Mouse (Mus musculus): ENCODE results near the gene Sytl1. TPM values are rescaled to one million over a fixed set of nuclear protein-coding genes. Genes with fewer than 3 reads are reported as not detected.

Gene Sytl1
- polyA plus RNA-seq, 1 experiment from 2014 or later: 1.6 TPM

DNA sequence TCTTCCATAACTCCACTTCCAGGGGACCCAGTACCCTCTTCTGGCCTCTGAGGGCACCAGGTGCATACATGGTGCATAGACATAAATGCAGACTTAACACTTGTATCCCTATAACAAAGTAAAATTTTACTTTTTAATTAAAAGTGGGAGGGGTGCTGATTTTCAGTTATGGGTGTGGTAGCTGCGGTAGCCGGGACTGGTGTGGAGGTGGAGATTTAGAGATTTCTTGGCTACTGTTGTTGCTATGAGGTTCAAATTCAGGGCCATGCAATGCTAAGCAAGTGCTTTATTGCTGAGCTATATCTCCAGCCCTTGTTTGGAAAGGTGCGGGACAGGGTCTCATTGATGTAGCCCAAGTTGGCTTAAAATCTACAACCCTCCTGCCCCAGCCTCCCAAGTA lies 44.2 kb downstream of the Sytl1 start:
- WGBS: 95% methylated on average over 3 of the region's 3 CpGs

DNA sequence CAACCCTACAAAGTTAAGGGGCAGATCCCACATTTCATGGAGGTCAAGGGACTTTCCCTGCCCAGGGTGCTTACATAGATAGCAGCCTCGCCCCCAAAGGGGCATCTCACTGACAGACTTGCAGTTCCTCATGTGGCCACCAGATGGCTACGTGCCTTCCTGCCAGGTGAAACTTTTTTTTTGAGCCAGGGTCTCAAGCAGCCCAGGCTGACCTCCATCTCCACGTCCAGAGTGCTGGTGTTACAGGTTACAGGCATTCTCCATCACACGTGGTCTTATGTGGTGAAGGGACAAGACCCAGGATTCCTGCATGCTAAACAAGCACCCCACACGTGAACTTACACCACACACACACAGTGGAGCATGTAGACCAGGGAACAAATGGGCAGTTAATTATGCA lies 45.3 kb downstream of the Sytl1 start:
- WGBS: 4% methylated on average over 5 of the region's 5 CpGs
- no peaks in the 10 kb centered on the region for H3K36me3 ChIP-seq (replicated peaks)
- H3K4me3 ChIP-seq: no peak overlapping the region
- peak; percentile 79 for DNase-seq (ENCODE audit: low spot score)
- H3K4me1 ChIP-seq: peaks cover 46% of the 10 kb centered on the region
- no peak overlapping the region for H3K27ac ChIP-seq (replicated peaks)
- H3K9me3 ChIP-seq: no peaks in the 10 kb centered on the region
- H3K27me3 ChIP-seq (replicated peaks; ENCODE audit: low read depth, poor library complexity, severe bottlenecking): peaks cover 77% of the 10 kb centered on the region

More for the DNA sequence above, 44.2 kb downstream of the Sytl1 start:
- Histone ChIP-seq H3K4me3 (no peak overlapping the region), H3K9me3 (no peaks in the 10 kb centered on the region), H3K27me3 (replicated peaks; ENCODE audit: low read depth, poor library complexity, severe bottlenecking) (peaks cover 77% of the 10 kb centered on the region), H3K27ac (replicated peaks) (no peak overlapping the region), H3K4me1 (peaks cover 46% of the 10 kb centered on the region), H3K36me3 (replicated peaks) (no peaks in the 10 kb centered on the region)
- DNase-seq (ENCODE audit: low spot score): no peak

DNA sequence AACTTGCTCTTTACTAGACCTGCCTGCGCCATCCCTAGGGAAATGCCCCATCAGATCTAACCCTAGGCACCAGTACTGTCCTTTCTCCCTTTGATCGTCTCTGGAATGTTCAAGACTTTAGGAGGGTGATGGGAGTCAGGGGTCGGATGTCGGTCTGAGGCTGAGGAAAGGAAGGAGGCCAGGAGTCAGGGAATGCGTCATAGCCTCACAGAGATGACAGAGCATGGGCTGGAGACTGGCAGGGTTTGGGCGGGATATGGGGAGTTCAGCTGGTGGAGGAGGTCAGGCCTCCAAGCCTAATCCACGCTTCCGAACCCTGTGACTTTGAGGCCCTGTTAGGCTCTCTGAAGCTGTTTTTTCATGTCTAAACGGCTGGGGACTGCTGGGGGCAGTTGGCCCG lies 49.3 kb downstream of the Sytl1 start:
- H3K27me3 ChIP-seq (replicated peaks; ENCODE audit: low read depth, poor library complexity, severe bottlenecking): peaks cover 74% of the 10 kb centered on the region
- no peak overlapping the region for H3K27ac ChIP-seq (replicated peaks)
- H3K9me3 ChIP-seq: no peaks in the 10 kb centered on the region
- 3% methylated on average over 10 of the region's 10 CpGs for WGBS
- peak overlapping the region; percentile 77 for H3K4me3 ChIP-seq
- H3K4me1 ChIP-seq: peaks cover 46% of the 10 kb centered on the region
- DNase-seq (ENCODE audit: low spot score): peak; percentile 32
- no peaks in the 10 kb centered on the region for H3K36me3 ChIP-seq (replicated peaks)

DNA sequence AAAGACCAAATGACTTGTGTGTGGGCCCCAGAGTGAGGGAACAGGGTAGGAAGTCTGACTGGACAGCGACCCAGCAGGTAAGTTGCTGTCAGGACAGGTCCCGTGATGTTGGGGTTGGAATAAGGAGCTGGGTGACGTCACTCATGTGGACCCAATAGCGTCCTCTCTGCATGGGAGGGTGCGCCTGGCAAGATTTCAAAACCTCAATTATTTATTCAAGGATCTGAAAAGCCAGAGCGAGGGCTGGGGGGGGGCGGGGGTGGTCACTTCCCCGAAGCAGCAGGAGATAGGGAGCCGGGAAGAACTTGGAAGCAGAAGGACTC lies 49.7 kb downstream of the Sytl1 start:
- Histone ChIP-seq H3K27ac (replicated peaks) (no peak overlapping the region), H3K36me3 (replicated peaks) (no peaks in the 10 kb centered on the region), H3K27me3 (replicated peaks; ENCODE audit: low read depth, poor library complexity, severe bottlenecking) (peaks cover 78% of the 10 kb centered on the region), H3K4me1 (peaks cover 44% of the 10 kb centered on the region), H3K9me3 (no peaks in the 10 kb centered on the region), H3K4me3 (peak overlapping the region; percentile 77)
- under 1% methylated on average over 9 of the region's 9 CpGs for WGBS
- peak; percentile 37 for DNase-seq (ENCODE audit: low spot score)

DNA sequence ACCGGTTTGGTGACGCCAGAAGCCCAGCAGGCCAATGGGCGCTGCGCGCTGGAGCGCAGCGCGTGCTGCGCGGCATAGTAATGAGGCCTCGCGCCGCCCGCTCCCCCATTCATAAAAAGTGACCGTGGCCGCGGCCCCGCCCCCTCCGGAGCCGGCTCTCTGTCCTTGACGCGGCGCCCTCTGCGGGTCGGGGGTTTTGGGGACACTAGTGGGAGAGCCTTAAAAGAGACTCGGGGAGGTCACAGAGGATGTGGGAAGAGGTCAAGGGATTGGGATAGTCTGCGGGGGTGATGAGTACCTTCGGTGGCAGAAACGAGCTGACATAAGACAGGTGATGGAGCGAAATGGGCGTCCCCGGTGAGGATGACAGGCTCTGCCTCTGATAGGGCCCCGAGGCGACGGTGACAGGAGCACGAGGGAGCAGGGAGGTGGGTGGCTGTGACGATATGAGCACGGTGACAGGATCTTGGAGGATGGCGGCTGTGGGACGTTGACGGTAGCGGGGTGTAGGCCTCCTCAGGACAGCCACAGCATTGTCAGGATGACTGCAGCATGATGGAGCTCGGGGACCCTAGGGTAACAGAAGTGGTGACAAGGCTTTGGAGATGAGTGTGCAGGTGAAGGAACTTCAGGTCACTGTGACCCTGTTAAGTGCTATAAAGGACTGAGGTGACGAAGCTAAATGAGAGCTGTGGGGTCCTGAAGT lies 50.2 kb downstream of the Sytl1 start:
- peaks cover 39% of the 10 kb centered on the region for H3K4me1 ChIP-seq
- no peaks in the 10 kb centered on the region for H3K36me3 ChIP-seq (replicated peaks)
- 2% methylated on average over 44 of the region's 44 CpGs for WGBS
- peak overlapping the region; percentile 77 for H3K4me3 ChIP-seq
- peak overlapping the region; percentile 55; the same call in 1 of the 2 replicates for H3K27ac ChIP-seq (replicated peaks)
- H3K9me3 ChIP-seq: no peaks in the 10 kb centered on the region
- H3K27me3 ChIP-seq (replicated peaks; ENCODE audit: low read depth, poor library complexity, severe bottlenecking): peaks cover 83% of the 10 kb centered on the region
- peak; percentile 88 for DNase-seq (ENCODE audit: low spot score)

DNA sequence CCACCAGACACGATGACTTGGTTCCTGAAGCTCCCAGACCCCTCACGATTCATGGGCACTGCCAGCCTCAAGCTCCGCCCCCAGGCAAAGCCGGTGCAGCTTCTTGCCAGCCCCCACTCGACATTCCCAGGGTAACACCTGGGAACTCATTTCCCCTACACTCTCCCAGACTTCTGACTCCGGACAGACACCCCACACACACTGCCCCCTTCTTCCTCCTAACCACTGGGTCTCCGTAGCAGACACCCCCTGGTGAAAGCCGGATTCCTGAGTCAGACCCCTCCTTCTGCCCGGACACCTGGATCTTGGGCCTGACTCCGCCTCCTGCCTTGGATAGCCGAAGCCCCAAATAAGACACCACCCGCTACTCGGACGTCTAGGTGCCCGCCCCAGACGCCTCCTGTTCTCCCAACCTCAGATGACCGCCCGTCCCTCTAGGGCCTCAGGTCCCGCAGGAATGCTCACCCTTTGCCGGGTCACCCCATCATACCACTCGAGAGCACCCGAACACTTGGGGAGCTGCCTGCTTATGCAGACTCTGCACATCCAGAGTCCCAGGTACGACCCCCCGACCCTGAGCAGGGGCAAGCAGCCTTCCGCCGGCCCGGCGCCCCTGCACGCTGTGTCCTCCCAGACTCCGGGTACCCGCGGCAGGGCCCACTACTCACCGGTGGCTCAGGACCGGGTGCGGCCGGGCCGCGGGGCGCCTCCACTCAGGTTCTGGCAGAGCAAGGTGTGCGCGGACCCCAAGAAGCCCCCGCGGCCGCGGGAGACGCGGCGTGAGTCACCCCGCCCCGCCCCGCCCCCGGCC lies 51.0 kb downstream of the Sytl1 start, which contains the start of the genes Cd164l2 and Gpr3:
Gene Cd164l2 (plus strand): TSS at position 381 of the 811 bp plus-strand sequence.
Gene Gpr3 (minus strand): TSS at position 786 of the 811 bp plus-strand sequence.
- Histone ChIP-seq H3K9me3 (no peaks in the 10 kb centered on the region), H3K36me3 (replicated peaks) (no peaks in the 10 kb centered on the region), H3K27me3 (replicated peaks; ENCODE audit: low read depth, poor library complexity, severe bottlenecking) (peaks cover 84% of the 10 kb centered on the region), H3K4me3 (peak within 1 kb of the TSS; percentile 77), H3K27ac (replicated peaks) (peak within 1 kb of the TSS; percentile 55; the same call in 1 of the 2 replicates), H3K4me1 (peaks cover 35% of the 10 kb centered on the region)
- 1% methylated on average over 52 of the region's 52 CpGs for WGBS
- DNase-seq (ENCODE audit: low spot score): no peak

DNA sequence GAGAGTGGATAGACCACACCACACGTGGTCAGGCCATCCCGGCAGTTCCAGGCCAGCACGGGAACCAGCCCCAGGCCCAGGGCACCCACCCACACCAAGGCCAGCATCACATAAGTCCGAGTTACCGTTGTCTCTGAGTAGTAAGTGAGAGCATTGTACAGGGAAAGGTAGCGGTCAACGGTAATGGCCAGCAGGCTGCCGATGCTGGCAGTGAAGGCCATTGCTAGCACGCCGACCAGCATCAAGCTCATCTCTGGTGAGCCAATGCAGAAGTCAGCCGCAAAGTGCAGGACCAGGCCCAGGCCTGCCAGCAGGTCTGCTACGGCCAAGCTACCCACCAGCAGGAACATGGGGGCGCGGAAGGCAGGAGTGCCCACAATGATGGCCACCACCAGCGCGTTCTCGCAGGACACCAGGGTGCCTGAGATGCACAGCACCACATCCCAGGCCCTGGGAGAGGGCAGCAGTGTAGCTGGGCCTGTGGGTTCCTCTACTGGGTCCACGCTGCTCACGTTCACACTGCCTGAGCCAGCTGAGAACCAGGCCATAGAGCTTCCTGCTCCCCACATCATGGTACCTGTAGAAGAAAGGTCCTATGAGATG lies 52.0 kb downstream of the Sytl1 start:
- H3K9me3 ChIP-seq: no peaks in the 10 kb centered on the region
- no peaks in the 10 kb centered on the region for H3K36me3 ChIP-seq (replicated peaks)
- peaks cover 77% of the 10 kb centered on the region for H3K27me3 ChIP-seq (replicated peaks; ENCODE audit: low read depth, poor library complexity, severe bottlenecking)
- H3K27ac ChIP-seq (replicated peaks): no peak overlapping the region
- no peak for DNase-seq (ENCODE audit: low spot score)
- peaks cover 35% of the 10 kb centered on the region for H3K4me1 ChIP-seq
- peak overlapping the region; percentile 8; the same call in 1 of the 2 replicates for H3K4me3 ChIP-seq
- WGBS: 90% methylated on average over 19 of the region's 19 CpGs

DNA sequence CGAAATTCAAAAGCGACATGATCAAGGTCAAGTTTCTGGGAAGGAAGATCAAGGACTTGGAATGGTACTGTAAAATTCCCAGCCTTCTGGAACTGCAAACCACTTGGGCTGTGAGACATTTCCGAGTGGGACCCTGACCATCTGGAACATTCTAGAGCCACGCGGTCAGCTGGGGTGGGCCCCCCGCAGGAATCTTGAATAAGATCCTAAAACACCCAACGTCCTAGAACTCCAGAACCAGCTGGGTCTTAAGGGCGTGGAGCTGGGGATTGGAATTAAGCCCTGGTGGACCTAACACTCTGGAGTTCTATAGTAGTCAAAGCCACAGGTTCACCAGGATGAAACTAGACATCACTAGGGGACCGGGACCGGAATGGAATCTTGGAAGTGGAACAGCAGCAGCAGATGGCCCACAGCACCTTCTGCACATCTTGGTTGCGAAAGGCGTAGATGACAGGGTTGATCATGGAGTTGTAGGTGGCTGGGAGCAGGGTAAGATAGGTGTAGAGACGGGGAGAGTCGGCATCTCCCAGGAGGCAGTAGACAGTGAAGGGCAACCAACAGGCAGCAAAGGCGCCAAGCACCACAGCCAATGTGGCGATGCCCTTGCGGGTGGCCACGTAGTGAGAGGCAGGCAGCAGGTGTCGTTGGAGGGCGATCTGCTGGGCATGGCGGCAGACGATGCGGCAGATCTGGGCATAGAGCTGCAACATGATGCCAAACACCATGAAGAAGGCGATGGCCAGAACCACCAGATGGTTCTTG lies 52.7 kb downstream of the Sytl1 start:
- H3K9me3 ChIP-seq: no peaks in the 10 kb centered on the region
- no peak for DNase-seq (ENCODE audit: low spot score)
- no peaks in the 10 kb centered on the region for H3K36me3 ChIP-seq (replicated peaks)
- H3K4me3 ChIP-seq: no peak overlapping the region
- H3K27ac ChIP-seq (replicated peaks): no peak overlapping the region
- WGBS: 93% methylated on average over 24 of the region's 24 CpGs
- H3K4me1 ChIP-seq: peaks cover 35% of the 10 kb centered on the region
- peaks cover 70% of the 10 kb centered on the region for H3K27me3 ChIP-seq (replicated peaks; ENCODE audit: low read depth, poor library complexity, severe bottlenecking)

DNA sequence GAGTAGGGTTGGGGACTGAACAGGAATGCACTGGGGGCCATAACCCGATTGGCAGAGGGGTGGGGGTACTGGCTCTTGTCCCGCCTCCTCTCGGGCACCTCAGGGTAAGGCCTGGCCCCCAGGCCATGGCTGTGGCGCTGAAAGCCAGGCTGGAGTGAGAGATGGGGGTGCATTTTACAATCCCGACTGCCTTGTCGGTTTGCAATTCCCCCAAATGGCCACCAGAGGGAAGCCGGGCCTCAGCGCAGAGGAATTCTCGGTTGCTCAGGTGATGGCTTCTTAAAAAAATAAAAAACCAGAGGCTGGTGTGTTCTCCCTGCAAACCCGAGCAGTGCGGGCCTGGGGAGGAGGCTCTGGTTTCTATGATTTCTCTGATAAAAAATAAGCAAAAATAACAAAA lies 53.5 kb downstream of the Sytl1 start:
- Histone ChIP-seq H3K9me3 (no peaks in the 10 kb centered on the region), H3K36me3 (replicated peaks) (no peaks in the 10 kb centered on the region), H3K27ac (replicated peaks) (no peak overlapping the region), H3K4me1 (peaks cover 43% of the 10 kb centered on the region), H3K27me3 (replicated peaks; ENCODE audit: low read depth, poor library complexity, severe bottlenecking) (peaks cover 62% of the 10 kb centered on the region), H3K4me3 (no peak overlapping the region)
- 5% methylated on average over 11 of the region's 11 CpGs for WGBS
- DNase-seq (ENCODE audit: low spot score): peak; percentile 75

DNA sequence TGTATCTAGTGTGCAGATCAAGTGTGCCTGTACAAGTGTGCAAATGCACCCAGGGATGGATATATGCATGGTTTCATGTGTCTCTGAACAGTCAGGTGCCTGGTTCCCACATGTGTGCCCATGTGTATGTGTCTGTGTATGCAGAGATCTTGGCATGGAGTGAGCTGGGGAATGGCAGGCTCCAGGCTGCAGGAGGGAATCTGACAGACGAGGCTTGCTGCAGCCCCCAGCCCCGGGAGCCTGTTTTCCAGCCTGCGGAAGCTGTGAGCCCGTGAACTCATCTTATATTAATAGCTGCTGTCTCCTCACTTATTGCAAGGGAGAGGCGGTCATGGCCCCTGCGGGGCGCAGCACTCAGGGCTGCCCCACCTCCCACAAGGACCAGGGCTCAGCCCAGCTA lies 58.5 kb downstream of the Sytl1 start:
- H3K4me3 ChIP-seq: no peak overlapping the region
- 54% methylated on average over 7 of the region's 7 CpGs for whole genome bisulfite sequencing
- H3K4me1 ChIP-seq: peaks cover 46% of the 10 kb centered on the region
- peaks cover 17% of the 10 kb centered on the region; the same call in 1 of the 2 replicates for H3K27me3 ChIP-seq (replicated peaks; ENCODE audit: low read depth, poor library complexity, severe bottlenecking)
- peak overlapping the region; percentile 74 for H3K27ac ChIP-seq (replicated peaks)
- DNase-seq (ENCODE audit: low spot score): no peak
- H3K9me3 ChIP-seq: no peaks in the 10 kb centered on the region
- no peaks in the 10 kb centered on the region for H3K36me3 ChIP-seq (replicated peaks)

DNA sequence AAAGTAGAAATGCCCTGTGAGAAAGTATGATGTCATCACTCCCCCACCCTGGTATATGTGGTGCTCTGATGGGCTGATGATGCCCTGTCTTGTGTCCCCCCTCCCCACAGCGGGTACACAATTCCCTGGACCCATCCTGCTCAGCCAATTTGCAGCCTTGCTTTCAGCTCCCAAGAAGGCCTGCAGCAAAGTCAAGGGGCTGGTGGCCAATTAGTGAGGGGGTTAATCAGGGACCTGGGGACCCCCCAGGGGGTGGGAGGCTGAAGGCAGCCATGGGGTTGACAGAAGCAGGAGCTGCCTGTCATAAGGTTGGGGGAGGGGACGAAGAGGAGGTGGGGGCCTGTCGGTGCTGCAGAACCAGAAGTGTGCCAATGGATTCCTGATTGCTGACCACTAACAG lies 59.3 kb downstream of the Sytl1 start:
- H3K9me3 ChIP-seq: no peaks in the 10 kb centered on the region
- peaks cover 52% of the 10 kb centered on the region for H3K4me1 ChIP-seq
- DNase-seq (ENCODE audit: low spot score): no peak
- H3K36me3 ChIP-seq (replicated peaks): no peaks in the 10 kb centered on the region
- WGBS: 79% methylated on average over 3 of the region's 3 CpGs
- H3K27ac ChIP-seq (replicated peaks): no peak overlapping the region
- 0 out of 2 replicates have a peak, but pooled peaks cover 10% of the 10 kb centered on the region for H3K27me3 ChIP-seq (replicated peaks; ENCODE audit: low read depth, poor library complexity, severe bottlenecking)
- H3K4me3 ChIP-seq: no peak overlapping the region

Data from embryonic facial prominence, embryonic 10.5 days (tissue).